Mouse (Mus musculus) forelimb bud, embryonic 11.5 days (tissue): ENCODE measurements around the gene Gm8082.
"Not testable (repeated sequence)": the region's sequence is repeated elsewhere in the genome, so short reads cannot be mapped to it uniquely, and the experiment has no call there.

Source experiments
- DNase-seq: peaks from one replicate; pipeline ENCODE4 v3.0.0-alpha.2; 2012; ENCODE audit warnings: low read depth, low spot score

Gm8082 gene

GRCm38 (mm10) chr14:42993524-42993923 is at the start of gene Gm8082:
Gene Gm8082 (minus strand): TSS chr14:42993624.
- not testable (repeated sequence) for DNase-seq

- not testable (repeated sequence) for DNase-seq
Observed at GRCm38 (mm10) chr14:43015528-43015927, 22.1 kb upstream of the Gm8082 start, which contains the start of gene Gm10376. Gene Gm10376 (minus strand): TSS chr14:43015628.
